Mouse (Mus musculus): ENCODE results near the gene Fgfr2.

Gene Fgfr2

GRCm38 (mm10) chr7:132722401-132723370 lies 400.5 kb downstream of the Fgfr2 start:
- no peak for DNase-seq (ENCODE audit: low spot score)

DNA sequence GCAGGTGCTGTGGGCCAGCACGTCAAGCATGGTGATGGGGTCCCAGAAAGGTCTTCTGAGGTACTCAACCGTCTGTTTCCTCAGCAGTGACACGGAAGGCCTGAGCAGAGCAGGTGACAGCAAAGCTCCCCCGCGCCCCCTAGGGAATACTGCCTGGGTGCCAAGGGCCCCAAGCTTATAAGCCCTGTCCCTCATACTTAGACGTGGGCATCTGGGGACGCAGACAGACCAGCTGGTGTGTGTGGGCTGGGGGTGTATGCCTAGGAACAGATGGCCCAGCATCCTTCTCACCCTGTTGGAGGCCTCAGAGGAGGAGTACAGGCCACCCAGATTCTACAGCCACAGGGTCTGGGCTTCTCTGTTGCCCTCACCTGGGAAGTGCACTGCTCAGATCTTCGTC lies 402.6 kb downstream of the Fgfr2 start:
- no peak for DNase-seq (ENCODE audit: low spot score)

DNA sequence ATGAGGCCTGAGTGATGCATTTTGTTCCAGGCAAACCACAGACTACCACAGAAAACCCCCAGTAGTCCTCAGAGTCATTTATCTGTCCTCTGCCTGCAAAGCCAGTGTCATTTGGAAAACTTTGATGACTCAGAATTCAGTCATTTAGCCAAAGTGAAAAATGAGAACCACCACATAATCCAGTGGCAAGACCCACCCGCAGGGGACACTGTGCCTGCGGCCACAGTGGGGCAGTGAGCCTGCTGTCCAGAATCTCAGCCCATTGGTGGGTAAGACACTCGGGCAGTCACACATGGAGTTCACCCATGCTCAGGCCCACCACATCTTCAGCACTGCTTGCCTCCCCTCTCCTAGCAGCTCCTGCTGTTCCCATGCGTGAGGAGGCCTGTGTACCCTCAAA lies 403.6 kb downstream of the Fgfr2 start:
- DNase-seq (ENCODE audit: low spot score): no peak

- no peak for DNase-seq (ENCODE audit: low spot score)
These were observed 407.9 kb downstream of the Fgfr2 start for GRCm38 (mm10) chr7:132715259-132715658.

GRCm38 (mm10) chr7:132714236-132714923 lies 408.8 kb downstream of the Fgfr2 start:
- DNase-seq (ENCODE audit: low spot score): peak; percentile 95

GRCm38 (mm10) chr7:132713483-132714126 lies 409.5 kb downstream of the Fgfr2 start:
- no peak for DNase-seq (ENCODE audit: low spot score)

DNA sequence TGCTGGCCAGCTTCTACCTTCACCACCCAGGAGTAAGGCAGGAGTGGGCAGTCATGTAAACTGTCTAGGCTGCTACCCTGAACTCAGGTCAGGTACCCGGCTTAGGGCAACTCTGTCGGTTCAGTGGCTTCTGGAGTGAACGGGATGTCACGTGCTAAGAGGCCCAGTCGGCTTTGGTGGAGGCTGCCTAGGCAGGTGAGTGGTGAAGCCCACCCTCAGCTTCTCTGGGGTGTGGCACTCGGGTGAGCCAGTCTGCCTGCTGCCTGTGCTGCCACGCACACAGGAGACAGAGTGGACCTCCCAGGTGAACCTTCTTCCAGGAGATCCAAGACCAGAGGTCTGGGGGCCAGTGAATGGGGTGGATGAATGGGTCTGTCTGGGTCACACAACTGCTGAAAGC lies 410.2 kb downstream of the Fgfr2 start:
- DNase-seq (ENCODE audit: low spot score): no peak

DNA sequence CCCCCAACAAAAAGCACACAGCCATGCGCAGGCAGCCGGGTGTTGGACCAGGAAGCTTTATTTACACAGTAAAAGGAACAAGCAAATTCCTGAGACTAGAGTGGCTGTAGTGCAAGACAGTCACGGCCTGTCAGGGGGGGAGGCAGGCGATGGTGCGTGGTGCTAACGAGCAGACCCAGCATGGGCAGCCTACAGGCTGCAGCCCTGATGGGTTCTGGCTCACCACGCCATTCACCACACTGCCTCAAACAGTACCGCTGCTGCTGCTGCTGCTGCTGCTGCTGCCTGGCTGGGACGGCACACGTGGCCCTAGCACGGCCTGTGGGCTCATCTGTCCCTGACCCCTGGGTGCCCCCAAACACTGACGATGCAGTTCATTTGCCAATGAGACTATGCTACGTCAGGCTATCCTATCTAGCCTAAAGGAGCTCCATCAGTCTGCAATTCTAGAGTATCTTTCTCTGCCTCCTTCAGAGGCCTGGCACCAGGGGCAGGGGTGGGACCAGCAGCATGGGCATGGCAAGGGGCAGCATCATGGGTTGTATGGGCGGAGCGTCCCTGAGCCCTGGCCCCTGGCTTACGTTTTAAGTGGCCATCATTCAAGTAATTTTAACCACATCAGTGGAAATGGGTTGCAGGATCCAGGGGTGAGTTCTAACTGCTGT lies 411.0 kb downstream of the Fgfr2 start:
- DNase-seq (ENCODE audit: low spot score): no peak

DNA sequence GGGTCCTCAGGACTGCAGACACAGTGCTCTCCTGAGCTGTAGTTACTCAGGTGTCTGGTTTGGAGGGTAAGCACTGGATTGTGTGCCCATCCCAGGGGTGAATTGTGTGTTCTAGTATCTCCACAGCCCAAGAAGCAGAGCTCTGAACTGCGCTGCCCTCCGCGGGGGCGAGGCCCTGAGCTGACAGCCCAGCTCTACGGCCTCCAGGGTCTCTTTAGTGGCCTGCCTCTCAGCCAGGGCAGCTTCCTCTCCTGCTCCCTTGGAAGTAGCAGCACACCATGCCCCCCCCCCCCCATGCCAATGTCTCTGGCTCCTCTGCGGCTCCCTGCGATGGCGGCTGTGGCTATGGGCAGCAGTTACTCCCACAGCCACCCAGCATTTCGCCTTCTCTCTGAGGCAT lies 411.6 kb downstream of the Fgfr2 start:
- DNase-seq (ENCODE audit: low spot score): no peak

GRCm38 (mm10) chr7:132705130-132705529 lies 418.0 kb downstream of the Fgfr2 start:
- peak; percentile 42 for DNase-seq (ENCODE audit: low spot score)

- DNase-seq (ENCODE audit: low spot score): peak; percentile 73
These were observed 418.8 kb downstream of the Fgfr2 start for GRCm38 (mm10) chr7:132704310-132704875.

DNA sequence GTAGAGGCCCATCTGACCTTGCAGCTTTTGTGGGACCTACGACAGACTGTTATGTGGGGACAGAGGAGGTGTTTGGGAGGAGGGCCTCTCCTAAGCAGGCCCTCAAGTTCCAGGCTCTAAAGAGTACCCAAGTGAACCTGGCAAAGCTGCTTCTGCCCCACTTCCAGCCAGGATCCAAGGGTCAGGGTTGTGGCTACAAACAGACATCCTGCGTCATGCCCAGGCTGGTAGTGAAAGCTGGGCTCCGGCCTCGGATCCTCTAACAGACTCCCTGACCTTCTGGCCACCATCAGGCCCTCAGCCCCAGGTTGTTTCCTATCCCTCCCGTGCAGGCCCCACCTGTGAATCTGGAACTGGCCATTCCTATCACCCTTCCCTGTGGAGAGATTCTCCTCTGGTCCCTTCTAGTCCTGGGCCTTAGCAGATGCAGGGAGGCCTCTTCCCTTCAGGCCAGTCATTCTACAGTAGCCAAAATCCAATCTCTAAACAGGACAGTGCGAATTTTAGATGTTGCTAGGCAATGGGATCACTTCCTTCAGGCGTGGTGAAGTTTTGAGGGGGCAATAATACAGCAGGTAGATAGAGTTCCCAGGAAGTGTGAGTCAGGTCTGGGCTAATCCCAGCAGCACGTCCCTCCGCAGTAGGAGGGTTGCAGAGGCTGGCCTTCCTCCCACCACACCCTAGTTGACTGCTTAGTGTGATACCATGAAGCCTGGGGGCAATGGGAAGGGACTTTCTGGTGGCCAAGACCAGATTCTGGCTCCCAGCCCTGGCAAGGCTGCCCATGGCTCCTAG lies 419.4 kb downstream of the Fgfr2 start:
- no peak for DNase-seq (ENCODE audit: low spot score)

- DNase-seq (ENCODE audit: low spot score): no peak
These were observed 420.6 kb downstream of the Fgfr2 start for GRCm38 (mm10) chr7:132702492-132703070.

- DNase-seq (ENCODE audit: low spot score): no peak
These were observed 421.1 kb downstream of the Fgfr2 start for GRCm38 (mm10) chr7:132702024-132702423.

DNA sequence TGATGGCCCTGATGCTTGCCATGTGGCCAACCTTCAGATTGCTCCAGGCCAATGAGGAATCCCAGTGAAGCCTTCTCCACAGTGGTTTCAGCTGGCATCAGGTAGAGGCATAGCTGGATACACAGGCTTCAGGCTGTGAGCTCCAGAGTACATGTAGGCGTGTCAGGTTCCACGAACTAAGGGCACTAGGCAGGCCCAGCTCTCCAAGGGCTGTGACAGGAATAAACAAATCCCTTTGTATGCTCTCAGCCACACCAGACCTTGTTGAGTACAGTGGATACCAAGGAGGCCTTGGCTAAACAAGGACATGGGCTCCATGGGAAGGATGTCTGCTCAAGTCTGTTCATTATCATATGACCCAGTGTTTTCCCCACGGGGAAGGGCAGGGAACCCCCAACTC lies 421.7 kb downstream of the Fgfr2 start:
- no peak for DNase-seq (ENCODE audit: low spot score)

DNA sequence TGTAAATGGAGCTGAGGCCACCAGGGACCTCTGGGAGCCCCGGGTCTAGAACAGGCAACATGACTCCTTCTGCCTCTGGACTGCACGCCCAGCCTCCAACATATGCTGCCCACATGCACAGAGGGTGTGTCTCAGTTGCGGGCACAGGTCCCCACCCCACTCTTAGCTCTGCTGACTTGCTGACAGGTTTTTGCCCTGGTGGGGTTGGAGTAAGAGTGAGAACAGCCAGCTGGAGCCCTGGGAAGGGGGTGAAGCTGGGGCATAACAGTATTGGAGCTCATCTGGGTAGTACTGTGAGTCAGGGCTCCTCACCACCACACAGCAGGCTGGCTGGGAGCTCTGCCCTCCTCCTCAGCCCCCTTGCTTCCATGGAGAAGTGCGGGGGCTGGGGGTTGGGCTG lies 423.0 kb downstream of the Fgfr2 start:
- no peak for DNase-seq (ENCODE audit: low spot score)

GRCm38 (mm10) chr7:132699639-132700038 lies 423.5 kb downstream of the Fgfr2 start:
- no peak for DNase-seq (ENCODE audit: low spot score)

DNA sequence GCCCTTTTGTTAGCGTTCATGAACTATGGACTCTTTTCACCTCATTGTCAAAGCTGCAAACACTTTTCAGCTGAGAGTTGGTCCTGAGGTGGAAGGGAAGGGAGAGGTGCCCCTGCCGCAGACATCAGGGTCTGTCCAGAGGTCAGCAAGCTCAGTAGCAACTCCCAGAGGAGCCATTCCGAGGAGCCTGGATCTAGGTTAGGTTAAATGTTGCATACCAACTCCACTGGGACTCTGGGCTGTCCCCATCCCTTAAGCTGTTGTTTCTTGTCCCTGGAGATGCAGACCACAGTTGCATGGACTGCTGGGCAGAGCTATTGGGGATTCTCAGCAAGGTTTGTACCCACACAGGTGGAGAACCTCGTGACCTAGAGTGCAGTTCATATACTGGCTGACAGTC lies 424.0 kb downstream of the Fgfr2 start:
- DNase-seq (ENCODE audit: low spot score): peak; percentile 42

GRCm38 (mm10) chr7:132698737-132699136 lies 424.4 kb downstream of the Fgfr2 start:
- DNase-seq (ENCODE audit: low spot score): no peak

GRCm38 (mm10) chr7:132697258-132697796 lies 425.8 kb downstream of the Fgfr2 start:
- DNase-seq (ENCODE audit: low spot score): peak; percentile 44

Measured in adipocyte (in vitro differentiated cells).